Mouse (Mus musculus): ENCODE measurements around the gene Gm19410.

DNA sequence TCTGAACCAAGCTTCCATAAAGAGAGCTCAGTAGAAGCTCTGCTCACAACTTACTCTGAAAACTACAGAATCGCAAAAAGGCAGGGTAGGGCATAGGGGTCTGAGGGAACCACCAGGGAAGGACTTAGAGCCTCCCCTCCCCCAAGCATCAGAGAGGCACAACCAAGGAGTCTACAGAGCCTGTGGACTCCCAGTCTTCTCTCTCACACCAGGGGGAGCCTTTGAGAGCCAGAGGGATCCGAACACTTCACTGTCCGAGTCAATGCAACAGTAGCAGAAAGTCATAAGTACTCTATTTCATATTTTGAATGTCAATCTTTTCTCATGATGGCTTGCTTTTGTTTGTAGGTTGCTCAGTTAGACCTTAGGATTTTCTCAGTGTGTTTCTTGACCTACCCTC, 30.2 kb upstream of the Gm19410 start:
- peak; percentile 25; the same call in 1 of the 2 replicates for TF ChIP-seq CTCF (IDR thresholded peaks at IDR 0.05; ENCODE audit: extremely low read depth, insufficient read depth, low read length)
- TF ChIP-seq POLR2A (IDR thresholded peaks at IDR 0.05; ENCODE audit: extremely low read depth, insufficient read depth, low read length): no peak

Measured in cortical plate, adult 2 months (tissue).